Mouse (Mus musculus) limb, embryonic 10.5 days (tissue): ENCODE results near the gene Erc2. TPM values are rescaled to one million over a fixed set of nuclear protein-coding genes. Genes with fewer than 3 reads are reported as not detected.

Source experiments
- DNase-seq: peaks from one replicate; pipeline ENCODE4 v3.0.0-alpha.2; 2017; ENCODE audit warnings: low spot score
- H3K27ac ChIP-seq: fragments of 300-500 bp; sonication (generic); 2 replicates; pipeline ENCODE4 v1.5.1; 2016; ENCODE audit warnings: mild to moderate bottlenecking
- H3K27me3 ChIP-seq: fragments of 300-500 bp; sonication (generic); 2 replicates; pipeline ENCODE4 v1.6.1; 2016; ENCODE audit warnings: low read depth, mild to moderate bottlenecking; ENCODE audit not compliant: poor library complexity, severe bottlenecking
- H3K36me3 ChIP-seq: fragments of 300-500 bp; sonication (generic); 2 replicates; pipeline ENCODE4 v1.6.1; 2016; ENCODE audit warnings: mild to moderate bottlenecking, moderate library complexity
- H3K4me1 ChIP-seq: fragments of 300-500 bp; sonication (generic); 2 replicates; pipeline ENCODE4 v1.6.1; 2016
- H3K4me3 ChIP-seq: fragments of 300-500 bp; sonication (generic); 2 replicates; pipeline ENCODE4 v1.5.1; 2016; ENCODE audit warnings: mild to moderate bottlenecking, moderate library complexity
- H3K9me3 ChIP-seq: fragments of 300-500 bp; sonication (generic); replicated peaks from 2 replicates; pipeline ENCODE4 v1.6.1; 2016; ENCODE audit warnings: mild to moderate bottlenecking
- WGBS: fragments of 180-500 bp; shearing (Covaris S2); methylation state at CpG from one replicate; pipeline ENCODE4 v1.1.7; 2016; 5-methylcytosine and 5-hydroxymethylcytosine counted together
- polyA plus RNA-seq: library from polyadenylated mRNA; unstranded; fragments of >200 nt; fragmentation: Nextera tagmentation; extraction: Ambion mirVana; gene quantifications from 2 replicates; pipeline ENCODE4 v1.2.1, GENCODE M21; 2016

Gene Erc2
- polyA plus RNA-seq, 1 experiment from 2014 or later = 4.8 TPM

DNA sequence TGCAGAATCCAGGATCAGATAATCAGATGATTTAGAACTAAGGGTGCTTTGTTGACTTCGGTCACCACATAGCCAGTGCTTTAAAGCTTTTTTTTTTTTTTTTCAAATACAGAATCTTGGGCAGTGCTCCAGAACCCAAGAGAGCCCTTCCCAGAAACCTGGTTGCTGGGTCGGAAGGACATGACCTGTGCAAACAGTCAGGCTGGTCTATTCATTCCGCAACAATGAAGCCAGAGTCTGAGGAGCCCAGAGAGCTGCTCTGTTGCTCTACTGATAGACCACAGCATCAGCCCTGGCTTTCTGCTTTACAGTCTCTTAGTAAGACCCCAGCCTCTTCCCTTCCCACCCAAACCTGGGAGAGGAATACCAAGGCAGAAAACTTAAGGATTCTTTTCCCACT is 755.3 kb downstream of the Erc2 start:
- Histone ChIP-seq H3K36me3 (no peaks in the 10 kb centered on the region), H3K4me1 (peaks cover 63% of the 10 kb centered on the region), H3K9me3 (no peaks in the 10 kb centered on the region), H3K27ac (no peak overlapping the region), H3K27me3 (no peaks in the 10 kb centered on the region), H3K4me3 (no peak overlapping the region)
- 88% methylated on average over 3 of the region's 3 CpGs for WGBS
- no peak for DNase-seq

DNA sequence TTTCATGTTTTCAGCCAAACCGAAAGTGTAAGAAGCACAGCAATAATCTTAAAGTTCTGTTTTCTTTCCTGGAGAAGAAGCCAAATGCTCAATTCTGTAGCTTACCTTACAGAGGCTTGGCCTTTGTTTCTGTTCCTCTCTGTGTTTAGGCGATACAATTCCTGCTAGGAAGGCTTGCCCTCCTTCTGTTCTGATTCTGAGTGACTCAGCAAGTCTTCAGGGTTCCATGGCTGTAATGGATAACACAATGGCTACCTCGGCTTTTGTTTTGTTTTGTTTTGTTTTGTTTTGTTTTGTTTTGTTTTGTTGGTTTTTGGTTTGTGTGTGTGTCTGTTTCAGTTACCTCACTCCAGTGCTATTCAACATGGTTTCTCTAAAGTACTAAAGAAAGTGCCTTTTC is 757.9 kb downstream of the Erc2 start:
- Histone ChIP-seq H3K36me3 (no peaks in the 10 kb centered on the region), H3K27me3 (no peaks in the 10 kb centered on the region), H3K4me1 (peaks cover 39% of the 10 kb centered on the region), H3K27ac (no peak overlapping the region), H3K4me3 (no peak overlapping the region), H3K9me3 (no peaks in the 10 kb centered on the region)
- 88% methylated on average over 3 of the region's 3 CpGs for WGBS
- DNase-seq = no peak

DNA sequence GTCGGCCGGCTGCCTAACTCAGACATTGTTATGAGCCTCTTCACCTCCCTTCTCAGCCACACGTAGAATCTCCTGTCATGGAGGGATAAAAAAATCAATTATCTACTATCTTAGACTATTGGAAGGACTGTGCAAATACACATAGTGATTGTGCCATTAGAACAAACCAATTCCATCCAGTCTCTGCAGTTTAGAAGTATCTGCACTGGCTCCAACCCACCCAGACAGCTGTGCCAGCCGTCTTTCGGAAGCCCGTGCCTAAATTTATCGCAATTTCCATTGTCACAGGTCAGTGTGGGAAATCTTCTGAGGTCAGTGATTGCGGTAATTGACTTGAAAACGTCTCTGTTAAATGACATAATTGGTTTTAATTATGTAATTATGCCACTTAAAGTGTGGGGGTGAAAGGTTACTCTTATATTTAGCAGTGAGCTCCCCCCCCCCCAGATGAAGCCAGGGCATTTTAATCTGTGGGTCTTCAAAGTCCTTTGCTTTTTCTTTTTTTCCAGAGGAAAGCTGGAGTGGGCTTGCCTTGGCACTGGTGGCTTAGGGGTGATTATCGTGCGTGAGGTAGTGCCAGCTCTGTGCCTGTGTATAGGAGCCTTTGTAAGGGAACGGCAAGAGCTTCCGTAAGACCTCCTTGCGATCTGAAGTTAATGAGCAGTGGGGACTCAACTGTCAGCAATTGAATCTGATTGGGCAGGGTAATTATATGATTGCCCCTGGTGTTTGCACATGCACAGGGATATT is 759.7 kb downstream of the Erc2 start:
- Histone ChIP-seq H3K4me3 (no peak overlapping the region), H3K4me1 (peaks cover 20% of the 10 kb centered on the region), H3K9me3 (no peaks in the 10 kb centered on the region), H3K27ac (no peak overlapping the region; the same call in 1 of the 2 replicates), H3K27me3 (no peaks in the 10 kb centered on the region), H3K36me3 (no peaks in the 10 kb centered on the region)
- no peak for DNase-seq
- WGBS = 60% methylated on average over 14 of the region's 14 CpGs

DNA sequence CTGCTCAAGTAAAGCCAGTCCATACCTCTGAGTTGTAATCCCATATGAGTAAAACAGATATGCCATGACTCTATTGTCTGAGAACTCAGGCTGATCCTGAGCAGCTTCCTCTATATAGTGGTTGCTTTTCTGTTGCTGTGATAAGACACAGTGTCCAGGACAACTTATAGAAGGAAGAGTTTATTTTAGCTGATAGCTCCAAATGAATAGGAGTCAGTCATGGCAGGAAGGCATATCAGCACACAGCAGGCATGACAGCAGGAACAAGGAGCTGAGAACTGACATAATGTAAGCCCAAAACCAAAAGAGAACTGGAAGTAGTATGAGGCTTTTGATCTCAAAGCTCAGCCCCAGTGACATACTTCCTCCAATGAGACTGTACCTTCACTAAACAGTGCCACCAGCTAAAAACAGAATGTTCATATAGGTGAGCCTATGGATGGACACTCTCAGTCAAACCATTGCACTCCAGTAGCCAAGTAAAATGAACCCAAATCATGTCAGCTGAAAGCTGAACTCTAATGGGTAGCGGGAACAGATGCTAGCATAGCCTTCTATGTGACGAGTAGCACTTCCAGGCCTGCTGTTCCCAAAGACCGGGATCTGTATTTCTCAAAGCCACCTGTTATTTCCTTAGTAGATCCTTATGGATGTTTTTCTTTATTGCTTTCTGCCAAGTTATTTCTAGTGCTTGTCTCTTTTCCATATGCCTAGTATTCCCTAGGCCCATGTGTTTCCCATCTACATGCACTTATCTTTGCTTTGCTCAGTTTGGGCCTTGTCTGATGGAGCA is 764.8 kb downstream of the Erc2 start:
- WGBS = 89% methylated on average over 3 of the region's 3 CpGs

DNA sequence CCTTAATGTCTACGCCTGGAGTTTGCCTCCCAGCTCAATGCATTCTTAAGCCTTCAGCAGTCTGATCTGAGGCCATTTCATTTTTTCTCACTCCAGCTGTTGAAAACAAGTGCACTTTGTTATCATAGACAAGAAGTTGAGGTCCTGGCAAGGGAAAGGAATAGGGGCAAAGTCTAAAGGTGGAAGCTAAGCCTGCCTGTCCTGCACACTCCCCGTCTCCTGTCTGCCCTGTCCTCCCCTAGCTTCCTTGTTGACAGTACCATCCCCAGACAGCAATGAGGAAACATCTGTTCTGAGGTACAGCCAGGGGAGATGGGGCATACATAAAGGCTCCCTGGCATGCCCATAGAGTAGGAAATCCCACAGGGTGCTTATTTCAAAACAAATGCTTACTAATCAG is 776.7 kb downstream of the Erc2 start:
- peaks cover 10% of the 10 kb centered on the region for H3K4me1 ChIP-seq
- no peak overlapping the region for H3K4me3 ChIP-seq
- H3K27ac ChIP-seq = no peak overlapping the region
- H3K27me3 ChIP-seq = no peaks in the 10 kb centered on the region
- 84% methylated on average over 2 of the region's 2 CpGs for WGBS
- H3K36me3 ChIP-seq = no peaks in the 10 kb centered on the region
- no peak for DNase-seq
- no peaks in the 10 kb centered on the region for H3K9me3 ChIP-seq

More for the DNA sequence above, 764.8 kb downstream of the Erc2 start:
- Histone ChIP-seq H3K27ac (no peak overlapping the region), H3K4me1 (peaks cover 6% of the 10 kb centered on the region), H3K4me3 (no peak overlapping the region), H3K36me3 (no peaks in the 10 kb centered on the region), H3K9me3 (no peaks in the 10 kb centered on the region), H3K27me3 (no peaks in the 10 kb centered on the region)
- no peak for DNase-seq

DNA sequence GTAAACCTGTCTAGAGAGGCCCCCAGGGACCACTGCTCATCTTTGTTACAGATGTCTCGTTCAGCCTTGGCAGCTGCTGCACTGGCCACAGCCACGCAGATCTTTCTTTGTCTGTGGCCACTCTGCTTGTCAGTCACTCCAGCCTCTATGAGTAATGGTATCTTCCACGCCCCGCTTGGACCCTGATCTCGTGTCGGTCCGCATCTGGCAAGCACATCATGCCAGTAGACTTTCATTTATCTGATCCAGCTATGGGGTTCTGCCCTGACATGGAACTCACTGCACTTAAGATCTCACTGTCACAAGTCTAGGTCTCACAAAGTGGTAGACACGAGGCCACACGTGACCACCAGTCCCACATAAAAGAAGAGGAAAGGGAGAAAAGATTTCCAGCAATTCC is 777.7 kb downstream of the Erc2 start:
- no peak overlapping the region for H3K27ac ChIP-seq
- H3K4me1 ChIP-seq = peaks cover 10% of the 10 kb centered on the region
- DNase-seq = no peak
- no peak overlapping the region for H3K4me3 ChIP-seq
- H3K9me3 ChIP-seq = no peaks in the 10 kb centered on the region
- no peaks in the 10 kb centered on the region for H3K36me3 ChIP-seq
- no peaks in the 10 kb centered on the region for H3K27me3 ChIP-seq
- WGBS = 88% methylated on average over 9 of the region's 9 CpGs

DNA sequence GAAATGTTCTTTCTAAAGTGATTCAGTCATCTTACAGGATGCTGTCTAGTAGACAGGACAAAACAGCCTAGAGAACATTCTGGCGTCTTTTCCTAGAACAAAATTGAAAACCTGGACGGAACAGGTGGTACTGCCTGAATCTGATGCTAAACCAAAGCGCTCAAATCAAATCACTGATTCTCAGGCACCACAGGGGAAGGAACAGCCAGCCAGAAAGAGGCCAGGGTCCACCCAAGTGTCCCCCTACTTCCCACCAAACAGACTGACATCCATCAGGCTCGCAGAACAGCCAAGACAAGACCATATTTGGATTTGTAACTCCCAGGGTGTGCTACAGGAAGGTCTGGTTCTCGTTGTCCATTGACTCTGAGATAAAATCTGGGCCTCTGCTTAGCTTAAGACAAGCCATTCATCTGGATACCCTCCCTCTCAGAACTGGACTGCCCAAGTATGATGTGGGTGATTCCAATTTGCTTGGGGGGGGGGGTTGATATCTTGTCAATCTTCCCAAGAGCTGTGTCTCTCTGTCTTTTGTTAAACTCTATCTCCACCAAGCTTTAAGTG is 783.1 kb downstream of the Erc2 start:
- WGBS = 73% methylated on average over 5 of the region's 5 CpGs
- Histone ChIP-seq H3K27ac (no peak overlapping the region), H3K27me3 (no peaks in the 10 kb centered on the region), H3K4me1 (peaks cover 12% of the 10 kb centered on the region), H3K36me3 (no peaks in the 10 kb centered on the region), H3K4me3 (no peak overlapping the region), H3K9me3 (no peaks in the 10 kb centered on the region)
- DNase-seq = no peak

DNA sequence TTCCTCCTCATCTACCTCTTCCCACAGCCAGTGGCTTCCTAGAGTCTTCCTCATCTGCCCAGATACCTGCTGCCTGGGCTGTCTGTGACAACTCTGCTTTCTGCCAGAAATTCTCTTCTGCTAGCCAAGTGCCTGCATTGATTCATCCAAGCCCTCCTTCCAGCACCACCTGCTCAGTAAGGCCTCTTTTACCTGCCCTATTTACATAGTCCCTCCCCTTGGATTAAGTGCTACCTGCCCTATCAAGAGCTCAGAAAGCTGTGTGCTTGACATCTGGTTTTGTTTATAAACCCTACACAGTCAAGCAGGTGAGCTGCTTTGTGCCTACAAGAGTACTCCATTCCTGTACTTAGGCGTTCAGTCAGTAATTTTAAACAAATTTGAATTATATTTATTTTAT is 787.2 kb downstream of the Erc2 start:
- Histone ChIP-seq H3K4me3 (no peak overlapping the region), H3K9me3 (no peaks in the 10 kb centered on the region), H3K4me1 (peaks cover 41% of the 10 kb centered on the region), H3K36me3 (no peaks in the 10 kb centered on the region), H3K27ac (no peak overlapping the region), H3K27me3 (0 out of 2 replicates have a peak, but pooled peaks cover under 1% of the 10 kb centered on the region)
- whole genome bisulfite sequencing = 80% methylated on average over 1 of the region's 1 CpGs
- no peak for DNase-seq

DNA sequence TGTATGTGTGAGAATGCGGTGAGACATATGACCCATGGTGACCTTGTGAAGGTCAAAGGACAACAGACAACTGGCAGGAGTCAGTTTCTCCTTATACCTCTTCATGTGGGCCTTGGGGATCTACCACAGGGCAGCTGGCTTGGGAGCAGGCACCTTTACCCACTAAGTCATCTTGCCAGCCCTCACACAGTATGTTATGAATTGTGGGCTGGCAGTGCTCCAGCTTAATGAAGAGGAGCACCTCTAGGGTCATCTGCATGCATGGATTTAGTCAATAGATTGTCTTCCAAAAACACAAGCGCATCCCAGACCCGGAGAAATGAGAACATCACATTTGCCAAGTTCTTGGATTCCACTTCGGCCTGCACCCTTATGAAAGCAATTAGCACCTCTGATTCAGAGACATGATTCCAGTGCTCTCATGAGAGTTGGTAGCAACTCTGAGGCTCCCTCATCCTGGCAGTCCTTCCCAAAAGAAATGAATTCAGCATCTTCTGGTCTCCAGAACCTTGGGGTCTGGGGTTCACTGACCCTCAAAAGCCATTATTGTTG is 787.6 kb downstream of the Erc2 start:
- DNase-seq = no peak
- peaks cover 43% of the 10 kb centered on the region for H3K4me1 ChIP-seq
- no peak overlapping the region for H3K27ac ChIP-seq
- 0 out of 2 replicates have a peak, but pooled peaks cover 4% of the 10 kb centered on the region for H3K27me3 ChIP-seq
- 95% methylated on average over 4 of the region's 4 CpGs for WGBS
- H3K9me3 ChIP-seq = no peaks in the 10 kb centered on the region
- no peaks in the 10 kb centered on the region for H3K36me3 ChIP-seq
- no peak overlapping the region for H3K4me3 ChIP-seq

DNA sequence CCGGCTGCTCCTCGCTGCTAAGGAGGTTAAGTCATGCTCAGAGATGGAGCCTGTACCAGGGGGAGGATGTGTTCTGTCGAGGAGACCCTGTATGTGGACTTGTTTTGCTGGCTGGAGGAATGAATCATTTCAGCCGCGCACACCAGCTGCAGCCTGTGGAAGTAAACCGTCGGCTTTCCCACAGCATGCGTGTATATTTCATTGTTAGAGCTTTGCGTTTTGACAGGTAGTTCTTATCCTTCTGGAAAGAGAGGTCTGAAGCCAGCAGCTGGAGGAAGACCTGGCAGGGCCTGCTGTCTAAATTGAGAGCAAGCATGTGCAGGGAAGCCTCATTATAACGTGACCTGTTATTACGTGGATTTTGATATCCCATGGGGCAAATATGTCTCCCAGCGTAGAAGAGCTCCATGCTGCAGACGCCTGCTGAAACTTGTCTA is 788.6 kb downstream of the Erc2 start:
- 65% methylated on average over 13 of the region's 13 CpGs for WGBS
- Histone ChIP-seq H3K27me3 (0 out of 2 replicates have a peak, but pooled peaks cover 4% of the 10 kb centered on the region), H3K4me3 (no peak overlapping the region), H3K27ac (peak overlapping the region; percentile 56; the same call in 1 of the 2 replicates), H3K36me3 (no peaks in the 10 kb centered on the region), H3K4me1 (peaks cover 51% of the 10 kb centered on the region), H3K9me3 (no peaks in the 10 kb centered on the region)
- DNase-seq = no peak

DNA sequence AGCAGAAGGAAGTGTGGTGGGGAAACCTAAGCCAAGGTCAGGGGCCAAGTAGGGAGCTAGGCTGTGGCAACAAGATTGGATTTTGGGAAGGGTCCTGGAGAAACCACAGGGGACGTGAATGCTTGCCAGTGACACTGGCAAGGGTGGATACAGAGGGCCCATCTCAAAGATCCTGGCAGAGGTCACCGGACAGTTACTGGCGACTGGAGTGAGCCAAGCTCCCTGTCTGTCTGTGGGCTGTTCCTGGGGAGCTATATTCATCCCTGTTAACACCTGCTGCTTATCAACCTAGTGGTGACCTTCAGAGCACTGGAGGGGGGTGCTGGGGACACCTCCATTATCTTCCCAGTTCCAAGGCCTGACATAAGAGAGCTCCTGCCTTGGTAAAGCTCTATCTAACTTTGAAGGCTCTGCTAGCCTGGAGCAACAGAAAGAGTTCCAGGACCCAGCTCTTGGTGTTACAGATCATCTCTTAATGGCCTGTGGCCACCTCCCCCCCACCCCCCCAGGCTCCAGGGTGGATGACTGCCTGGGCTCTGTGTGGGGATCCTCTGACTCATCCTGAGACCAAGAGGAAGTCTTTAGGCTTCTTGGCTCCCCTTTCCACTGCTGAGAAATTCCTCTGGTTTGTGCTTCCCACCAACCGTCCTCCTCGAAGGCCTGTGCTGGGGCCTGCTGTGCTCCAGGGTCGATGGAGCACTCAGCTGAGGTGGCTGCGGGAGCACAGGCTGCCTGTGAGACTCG is 790.2 kb downstream of the Erc2 start:
- peaks cover 68% of the 10 kb centered on the region for H3K4me1 ChIP-seq
- peak overlapping the region; percentile 32; the same call in 1 of the 2 replicates for H3K27ac ChIP-seq
- WGBS = 63% methylated on average over 8 of the region's 8 CpGs

DNA sequence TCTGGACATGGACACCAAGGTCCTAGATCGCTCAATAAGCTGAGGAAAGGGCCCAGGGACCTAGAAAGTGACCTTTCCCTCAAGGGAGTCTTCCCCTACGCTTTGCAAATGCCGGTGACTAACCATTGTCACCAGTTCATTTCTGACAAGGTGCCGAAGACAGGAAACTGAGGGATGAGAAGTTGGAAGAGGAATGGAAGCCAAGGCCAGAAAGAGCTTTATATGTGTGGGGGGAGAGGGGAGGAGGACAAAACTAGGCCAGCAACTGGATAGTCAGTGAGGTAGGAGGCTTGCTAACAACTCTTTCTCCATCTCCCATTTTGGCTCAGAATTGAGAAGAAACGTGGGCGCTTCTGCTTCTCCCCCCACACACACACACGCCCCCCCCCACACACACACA is 791.3 kb downstream of the Erc2 start:
- Histone ChIP-seq H3K9me3 (no peaks in the 10 kb centered on the region), H3K36me3 (no peaks in the 10 kb centered on the region), H3K4me3 (no peak overlapping the region), H3K27ac (0 out of 2 replicates have a peak overlapping the region, but pooled peaks have one; percentile 19), H3K27me3 (0 out of 2 replicates have a peak, but pooled peaks cover 4% of the 10 kb centered on the region), H3K4me1 (peaks cover 79% of the 10 kb centered on the region)
- WGBS = 83% methylated on average over 7 of the region's 7 CpGs
- DNase-seq = no peak

More for the DNA sequence above, 790.2 kb downstream of the Erc2 start:
- Histone ChIP-seq H3K4me3 (no peak overlapping the region), H3K27me3 (0 out of 2 replicates have a peak, but pooled peaks cover 4% of the 10 kb centered on the region), H3K9me3 (no peaks in the 10 kb centered on the region), H3K36me3 (no peaks in the 10 kb centered on the region)
- no peak for DNase-seq
